Mouse (Mus musculus): Measurements from ENCODE around the gene Lasp1.

DNA sequence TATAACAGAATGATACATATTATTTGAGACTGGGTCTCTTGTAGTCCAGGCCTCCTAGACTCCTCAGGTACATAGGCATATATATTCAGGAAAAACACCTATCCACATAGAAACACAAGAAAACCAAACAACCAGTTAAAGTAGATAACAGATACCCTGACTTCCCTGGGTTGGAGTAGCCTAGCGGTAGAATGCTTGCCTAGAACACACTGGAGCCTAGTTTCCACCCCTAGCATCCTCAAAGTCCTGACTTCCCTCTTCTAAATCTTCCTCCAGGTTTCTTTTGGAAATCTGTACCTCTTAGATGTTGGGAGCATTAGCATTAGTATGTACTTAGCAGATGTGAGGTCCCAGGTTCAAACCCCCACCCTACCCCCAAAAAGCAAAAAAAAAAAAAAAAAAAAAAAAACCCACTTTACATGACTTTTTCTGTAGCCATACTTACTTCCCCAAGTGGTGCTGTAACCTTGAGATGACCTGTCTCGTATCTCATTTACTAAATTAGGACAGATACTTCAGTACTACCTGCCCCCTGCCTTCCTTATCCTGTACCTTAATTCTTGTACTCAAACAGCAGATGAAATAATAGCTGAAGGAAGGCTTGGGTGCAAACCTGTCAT is 86.6 kb downstream of the Lasp1 start:
- TF ChIP-seq GATA1 (IDR thresholded peaks at IDR 0.05; ENCODE audit: borderline replicate concordance, low read length) (no peak), CTCF (IDR thresholded peaks at IDR 0.05; ENCODE audit: low read depth, low read length) (no peak)

All from G1E (cell line).